Mouse (Mus musculus) spleen, adult 2 months (tissue): ENCODE measurements around the gene Stim1.

Experiments
- CTCF ChIP-seq: fragments of 200-500 bp; IDR thresholded peaks from 2 replicates; pipeline ENCODE4 v1.5.1; 2011; ENCODE audit warnings: mild to moderate bottlenecking, inconsistent platforms; ENCODE audit not compliant: insufficient read depth, insufficient read length, insufficient replicate concordance; ENCODE audit errors: extremely low read depth
- POLR2A ChIP-seq: fragments of 200-500 bp; IDR thresholded peaks from 2 replicates; pipeline ENCODE4 v1.6.1; 2011; ENCODE audit warnings: low read depth, low read length, inconsistent platforms

DNA sequence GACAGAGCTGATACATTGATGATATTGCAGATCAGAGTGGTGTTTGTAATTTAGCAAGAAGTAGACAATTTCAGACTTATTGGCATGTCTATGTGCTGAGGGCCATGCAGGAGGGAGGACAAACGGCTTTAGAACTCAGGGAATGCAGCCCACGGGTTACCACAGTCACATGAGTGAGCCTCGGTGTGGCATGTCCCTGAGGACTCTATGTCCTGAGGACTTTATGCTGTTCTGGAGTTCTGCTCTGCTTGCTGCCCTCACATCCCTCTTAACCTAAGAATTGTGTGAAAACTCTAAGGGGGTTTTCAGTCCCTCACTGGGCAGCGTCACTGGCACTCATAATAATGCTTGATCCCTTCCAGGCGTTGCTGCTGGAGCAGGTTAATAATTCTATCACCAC is 205.1 kb downstream of the Stim1 start:
- TF ChIP-seq POLR2A: no peak
- no peak for TF ChIP-seq CTCF
